Mouse (Mus musculus): Measurements from ENCODE around the gene Ncs1.

GRCm38 (mm10) chr2:31299996-31300395 is 54.4 kb downstream of the Ncs1 start:
- TF ChIP-seq CTCF (IDR thresholded peaks at IDR 0.05) (no peak), POLR2A (IDR thresholded peaks at IDR 0.05; ENCODE audit: insufficient read depth, low read depth, low read length) (no peak)

All from heart, adult 2 months (tissue).